Mouse (Mus musculus) E14TG2a.4 (cell line): ENCODE results near the gene Tmem215.

Experiments used
- CTCF ChIP-seq: conservative IDR thresholded peaks from 2 replicates; pipeline ENCODE4 v1.5.1; 2014; ENCODE audit warnings: low read length
- NANOG ChIP-seq: IDR thresholded peaks from 2 replicates; pipeline ENCODE4 v1.6.1; 2014; ENCODE audit warnings: borderline replicate concordance, low read length, mixed read lengths
- POU5F1 ChIP-seq: IDR thresholded peaks from 2 replicates; pipeline ENCODE4 v1.6.1; 2014; ENCODE audit warnings: low read length, borderline replicate concordance

DNA sequence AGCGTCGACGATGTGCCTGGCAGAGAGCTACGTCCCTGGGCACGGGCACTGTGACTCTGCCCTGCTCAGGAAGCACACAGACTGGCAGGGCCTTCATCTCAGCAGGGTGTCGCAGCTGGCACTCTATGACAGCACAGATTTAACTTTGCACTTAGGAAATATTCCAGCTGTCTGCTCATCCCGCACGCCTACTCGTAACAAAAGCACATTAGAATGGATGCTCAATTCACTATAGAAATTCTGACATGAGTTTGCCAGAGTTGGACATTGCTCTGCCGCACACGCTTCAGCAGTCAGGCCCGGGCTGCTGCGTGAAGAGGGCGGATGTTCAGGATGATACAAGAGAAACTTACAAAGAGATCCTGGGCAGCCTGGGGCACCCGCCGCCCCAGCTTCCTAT lies 37.6 kb downstream of the Tmem215 start:
- TF ChIP-seq CTCF (no peak), NANOG (no peak), POU5F1 (no peak)
